Mouse (Mus musculus): ENCODE data around the gene Meox1. TPM values are rescaled to one million over a fixed set of nuclear protein-coding genes. Genes with fewer than 3 reads are reported as not detected.

Meox1 gene
- polyA plus RNA-seq, 1 experiment from 2014 or later, result 5.2 TPM

- no peak overlapping the region for H3K4me3 ChIP-seq (ENCODE audit: low read depth, low read length)
- no peak for ATAC-seq (ENCODE audit: insufficient number of reproducible peaks, insufficient read depth, low FRiP score, low read depth)
- 16% methylated on average over 11 of the region's 11 CpGs for WGBS
- no peak overlapping the region for H3K9ac ChIP-seq (replicated peaks; ENCODE audit: low read depth, low read length)
- H3K4me2 ChIP-seq (replicated peaks; ENCODE audit: low read depth, low read length), result 0 out of 2 replicates have a peak overlapping the region, but pooled peaks have one; percentile 7
- no peaks in the 10 kb centered on the region for H3K9me3 ChIP-seq (ENCODE audit: control insufficient read depth, low read depth, low read length)
- peaks cover 31% of the 10 kb centered on the region for H3K4me1 ChIP-seq (ENCODE audit: control insufficient read depth, insufficient read depth, low read length)
- no peaks in the 10 kb centered on the region for H3K27me3 ChIP-seq (ENCODE audit: control insufficient read depth, insufficient read depth, low read length)
- H3K27ac ChIP-seq (ENCODE audit: low read length), result no peak overlapping the region
- H3K36me3 ChIP-seq (ENCODE audit: control insufficient read depth, insufficient read depth, low read length), result no peaks in the 10 kb centered on the region
Observed at GRCm38 (mm10) chr11:101891451-101891850, 2.7 kb downstream of the Meox1 start.

- no peak for ATAC-seq (ENCODE audit: insufficient number of reproducible peaks, insufficient read depth, low FRiP score, low read depth)
- WGBS, result 3% methylated on average over 13 of the region's 13 CpGs
- H3K27me3 ChIP-seq (ENCODE audit: control insufficient read depth, insufficient read depth, low read length), result no peaks in the 10 kb centered on the region
- H3K36me3 ChIP-seq (ENCODE audit: control insufficient read depth, insufficient read depth, low read length), result no peaks in the 10 kb centered on the region
- H3K27ac ChIP-seq (ENCODE audit: low read length), result no peak overlapping the region
- no peaks in the 10 kb centered on the region for H3K9me3 ChIP-seq (ENCODE audit: control insufficient read depth, low read depth, low read length)
- peaks cover 43% of the 10 kb centered on the region for H3K4me1 ChIP-seq (ENCODE audit: control insufficient read depth, insufficient read depth, low read length)
- H3K4me3 ChIP-seq (ENCODE audit: low read depth, low read length), result no peak overlapping the region
- H3K4me2 ChIP-seq (replicated peaks; ENCODE audit: low read depth, low read length), result peak overlapping the region; percentile 28
- no peak overlapping the region; the same call in 1 of the 2 replicates for H3K9ac ChIP-seq (replicated peaks; ENCODE audit: low read depth, low read length)
Observed at GRCm38 (mm10) chr11:101889781-101890180, 4.4 kb downstream of the Meox1 start.

GRCm38 (mm10) chr11:101888820-101889219 is 5.4 kb downstream of the Meox1 start:
- H3K4me1 ChIP-seq (ENCODE audit: control insufficient read depth, insufficient read depth, low read length), result peaks cover 36% of the 10 kb centered on the region
- H3K27ac ChIP-seq (ENCODE audit: low read length), result no peak overlapping the region
- H3K4me2 ChIP-seq (replicated peaks; ENCODE audit: low read depth, low read length), result no peak overlapping the region
- H3K9ac ChIP-seq (replicated peaks; ENCODE audit: low read depth, low read length), result no peak overlapping the region
- H3K36me3 ChIP-seq (ENCODE audit: control insufficient read depth, insufficient read depth, low read length), result no peaks in the 10 kb centered on the region
- no peak for ATAC-seq (ENCODE audit: insufficient number of reproducible peaks, insufficient read depth, low FRiP score, low read depth)
- no peak overlapping the region for H3K4me3 ChIP-seq (ENCODE audit: low read depth, low read length)
- 57% methylated on average over 6 of the region's 6 CpGs for WGBS
- no peaks in the 10 kb centered on the region for H3K27me3 ChIP-seq (ENCODE audit: control insufficient read depth, insufficient read depth, low read length)
- no peaks in the 10 kb centered on the region for H3K9me3 ChIP-seq (ENCODE audit: control insufficient read depth, low read depth, low read length)

GRCm38 (mm10) chr11:101886436-101886835 is 7.7 kb downstream of the Meox1 start:
- Histone ChIP-seq H3K36me3 (ENCODE audit: control insufficient read depth, insufficient read depth, low read length) (no peaks in the 10 kb centered on the region), H3K4me3 (ENCODE audit: low read depth, low read length) (no peak overlapping the region), H3K4me1 (ENCODE audit: control insufficient read depth, insufficient read depth, low read length) (peaks cover 40% of the 10 kb centered on the region), H3K27me3 (ENCODE audit: control insufficient read depth, insufficient read depth, low read length) (no peaks in the 10 kb centered on the region), H3K27ac (ENCODE audit: low read length) (no peak overlapping the region), H3K4me2 (replicated peaks; ENCODE audit: low read depth, low read length) (no peak overlapping the region), H3K9me3 (ENCODE audit: control insufficient read depth, low read depth, low read length) (no peaks in the 10 kb centered on the region), H3K9ac (replicated peaks; ENCODE audit: low read depth, low read length) (no peak overlapping the region)
- WGBS, result 69% methylated on average over 12 of the region's 12 CpGs
- ATAC-seq (ENCODE audit: insufficient number of reproducible peaks, insufficient read depth, low FRiP score, low read depth), result no peak

GRCm38 (mm10) chr11:101885881-101886319 is 8.3 kb downstream of the Meox1 start:
- 40% methylated on average over 6 of the region's 6 CpGs for WGBS
- H3K4me1 ChIP-seq (ENCODE audit: control insufficient read depth, insufficient read depth, low read length), result peaks cover 43% of the 10 kb centered on the region
- no peak for ATAC-seq (ENCODE audit: insufficient number of reproducible peaks, insufficient read depth, low FRiP score, low read depth)

GRCm38 (mm10) chr11:101885232-101885631 is 8.9 kb downstream of the Meox1 start:
- no peaks in the 10 kb centered on the region for H3K36me3 ChIP-seq (ENCODE audit: control insufficient read depth, insufficient read depth, low read length)
- H3K27me3 ChIP-seq (ENCODE audit: control insufficient read depth, insufficient read depth, low read length), result no peaks in the 10 kb centered on the region
- no peaks in the 10 kb centered on the region for H3K9me3 ChIP-seq (ENCODE audit: control insufficient read depth, low read depth, low read length)
- H3K27ac ChIP-seq (ENCODE audit: low read length), result peak overlapping the region; percentile 71; the same call in 1 of the 2 replicates
- no peak overlapping the region for H3K4me2 ChIP-seq (replicated peaks; ENCODE audit: low read depth, low read length)
- 27% methylated on average over 6 of the region's 6 CpGs for WGBS
- H3K9ac ChIP-seq (replicated peaks; ENCODE audit: low read depth, low read length), result no peak overlapping the region
- peaks cover 49% of the 10 kb centered on the region for H3K4me1 ChIP-seq (ENCODE audit: control insufficient read depth, insufficient read depth, low read length)
- peak; percentile 29; the same call in 1 of the 2 replicates for ATAC-seq (ENCODE audit: insufficient number of reproducible peaks, insufficient read depth, low FRiP score, low read depth)
- H3K4me3 ChIP-seq (ENCODE audit: low read depth, low read length), result no peak overlapping the region

More at GRCm38 (mm10) chr11:101885881-101886319, 8.3 kb downstream of the Meox1 start:
- no peak overlapping the region for H3K9ac ChIP-seq (replicated peaks; ENCODE audit: low read depth, low read length)
- H3K27me3 ChIP-seq (ENCODE audit: control insufficient read depth, insufficient read depth, low read length), result no peaks in the 10 kb centered on the region
- peak overlapping the region; percentile 71; the same call in 1 of the 2 replicates for H3K27ac ChIP-seq (ENCODE audit: low read length)
- no peaks in the 10 kb centered on the region for H3K9me3 ChIP-seq (ENCODE audit: control insufficient read depth, low read depth, low read length)
- no peak overlapping the region for H3K4me3 ChIP-seq (ENCODE audit: low read depth, low read length)
- no peaks in the 10 kb centered on the region for H3K36me3 ChIP-seq (ENCODE audit: control insufficient read depth, insufficient read depth, low read length)
- H3K4me2 ChIP-seq (replicated peaks; ENCODE audit: low read depth, low read length), result no peak overlapping the region

GRCm38 (mm10) chr11:101883911-101884310 is 10.3 kb downstream of the Meox1 start:
- no peak overlapping the region for H3K9ac ChIP-seq (replicated peaks; ENCODE audit: low read depth, low read length)
- ATAC-seq (ENCODE audit: insufficient number of reproducible peaks, insufficient read depth, low FRiP score, low read depth), result no peak
- H3K4me3 ChIP-seq (ENCODE audit: low read depth, low read length), result no peak overlapping the region
- H3K36me3 ChIP-seq (ENCODE audit: control insufficient read depth, insufficient read depth, low read length), result no peaks in the 10 kb centered on the region
- WGBS, result 59% methylated on average over 2 of the region's 2 CpGs
- H3K27ac ChIP-seq (ENCODE audit: low read length), result 0 out of 2 replicates have a peak overlapping the region, but pooled peaks have one; percentile 21
- no peaks in the 10 kb centered on the region for H3K9me3 ChIP-seq (ENCODE audit: control insufficient read depth, low read depth, low read length)
- no peak overlapping the region for H3K4me2 ChIP-seq (replicated peaks; ENCODE audit: low read depth, low read length)
- peaks cover 47% of the 10 kb centered on the region for H3K4me1 ChIP-seq (ENCODE audit: control insufficient read depth, insufficient read depth, low read length)
- H3K27me3 ChIP-seq (ENCODE audit: control insufficient read depth, insufficient read depth, low read length), result no peaks in the 10 kb centered on the region

- no peak for ATAC-seq (ENCODE audit: insufficient number of reproducible peaks, insufficient read depth, low FRiP score, low read depth)
- Histone ChIP-seq H3K4me2 (replicated peaks; ENCODE audit: low read depth, low read length) (no peak overlapping the region), H3K36me3 (ENCODE audit: control insufficient read depth, insufficient read depth, low read length) (no peaks in the 10 kb centered on the region), H3K4me3 (ENCODE audit: low read depth, low read length) (no peak overlapping the region), H3K9ac (replicated peaks; ENCODE audit: low read depth, low read length) (no peak overlapping the region), H3K4me1 (ENCODE audit: control insufficient read depth, insufficient read depth, low read length) (peaks cover 52% of the 10 kb centered on the region), H3K27me3 (ENCODE audit: control insufficient read depth, insufficient read depth, low read length) (no peaks in the 10 kb centered on the region), H3K9me3 (ENCODE audit: control insufficient read depth, low read depth, low read length) (no peaks in the 10 kb centered on the region), H3K27ac (ENCODE audit: low read length) (peak overlapping the region; percentile 82)
- WGBS, result 77% methylated on average over 11 of the region's 11 CpGs
Observed at GRCm38 (mm10) chr11:101882500-101883290, 11.5 kb downstream of the Meox1 start.
